Mouse (Mus musculus) gastrocnemius, adult 18-20 months (tissue): ENCODE results near the gene Esm1. TPM values are rescaled to one million over a fixed set of nuclear protein-coding genes. Genes with fewer than 3 reads are reported as not detected.

Source experiments
- DNase-seq: peaks from one replicate; pipeline ENCODE4 v3.0.0; 2021; ENCODE audit warnings: low spot score
- long read RNA-seq, 2 experiments: library from polyadenylated mRNA; stranded (forward); transcript quantifications; one replicate each; pipeline ENCODE4 v2.0.0; 2021
- total RNA-seq, 2 experiments: library from RNA; stranded (reverse); gene quantifications; 2 replicates each; pipeline ENCODE4 v1.2.3; 2021

Esm1 gene
- under 1 TPM; 0.11 to 0.40 TPM for total RNA-seq
- long read RNA-seq, experiment 1: 0 reads
- long read RNA-seq, experiment 2, partial matches to known transcripts: 0 of 2 reads
- long read RNA-seq, experiment 2, other reads (novel, unspliced or antisense): 0 of 2 reads

GRCm38 (mm10) chr13:113209624-113210023 lies at the start of gene Esm1:
Esm1 (plus strand) TSS chr13:113209659.
- no peak for DNase-seq

DNA sequence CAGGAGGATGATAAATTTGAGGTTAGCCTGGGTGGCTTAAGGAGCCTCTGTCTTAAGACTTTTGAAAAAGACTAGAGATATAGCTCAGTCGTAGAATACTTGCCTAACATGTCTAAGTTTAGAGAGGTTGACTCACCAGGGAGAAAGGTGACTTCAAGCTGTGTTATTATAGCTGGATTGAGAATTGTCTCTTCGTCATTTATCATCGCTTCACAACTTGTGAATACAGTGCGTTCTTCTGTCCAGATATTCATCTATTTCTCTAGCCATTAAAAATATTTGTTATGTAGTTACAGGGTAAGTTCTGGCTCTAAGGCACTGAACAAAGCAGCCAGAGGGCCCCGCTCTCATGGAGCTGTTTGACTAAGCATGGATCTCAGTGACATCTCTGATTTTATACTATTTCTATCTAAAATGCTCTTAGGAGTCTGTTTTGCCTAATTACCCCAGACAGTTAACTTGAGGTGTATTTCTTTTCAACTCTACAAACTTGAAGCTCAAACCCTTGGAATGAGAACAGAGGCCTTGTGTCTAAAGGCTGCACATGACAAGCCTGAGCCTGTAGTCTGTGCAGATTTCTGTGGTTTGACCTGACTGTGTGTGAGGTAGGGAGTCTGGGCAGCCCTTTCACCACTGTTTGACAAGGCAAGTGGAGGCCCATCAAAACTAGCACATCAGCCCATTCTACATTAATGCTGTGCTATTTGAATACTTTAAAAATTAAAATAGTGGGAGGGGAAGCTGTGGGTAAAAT lies 45.0 kb upstream of the Esm1 start:
- DNase-seq: no peak

- DNase-seq: no peak
Measured at GRCm38 (mm10) chr13:113168018-113168534, 41.4 kb upstream of the Esm1 start.

- DNase-seq: no peak
Measured at GRCm38 (mm10) chr13:113170256-113170655, 39.2 kb upstream of the Esm1 start.

GRCm38 (mm10) chr13:113174162-113174561 lies 35.3 kb upstream of the Esm1 start:
- no peak for DNase-seq

- DNase-seq: no peak
Measured at GRCm38 (mm10) chr13:113183310-113183709, 26.1 kb upstream of the Esm1 start.

DNA sequence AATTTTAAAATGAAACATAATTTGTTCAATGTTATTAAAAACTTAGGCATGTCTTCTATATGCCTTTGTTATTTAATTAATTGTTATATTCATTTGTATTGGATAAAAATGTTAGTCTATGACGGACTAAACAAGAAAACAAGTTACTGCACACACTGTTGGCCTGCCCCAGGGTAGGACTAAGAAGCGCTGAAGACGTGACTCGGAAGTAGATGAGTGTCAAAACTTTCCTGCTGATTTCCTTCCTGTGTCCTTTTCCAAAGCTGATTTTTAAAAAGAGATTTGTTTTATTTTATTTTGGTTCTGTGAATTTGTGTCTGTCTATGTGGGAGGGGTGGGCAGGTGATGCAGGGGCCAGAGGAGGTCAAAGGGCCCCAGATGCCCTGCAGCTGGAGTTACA lies 25.7 kb upstream of the Esm1 start:
- no peak for DNase-seq

GRCm38 (mm10) chr13:113196808-113197674 lies 12.4 kb upstream of the Esm1 start:
- DNase-seq: no peak

DNA sequence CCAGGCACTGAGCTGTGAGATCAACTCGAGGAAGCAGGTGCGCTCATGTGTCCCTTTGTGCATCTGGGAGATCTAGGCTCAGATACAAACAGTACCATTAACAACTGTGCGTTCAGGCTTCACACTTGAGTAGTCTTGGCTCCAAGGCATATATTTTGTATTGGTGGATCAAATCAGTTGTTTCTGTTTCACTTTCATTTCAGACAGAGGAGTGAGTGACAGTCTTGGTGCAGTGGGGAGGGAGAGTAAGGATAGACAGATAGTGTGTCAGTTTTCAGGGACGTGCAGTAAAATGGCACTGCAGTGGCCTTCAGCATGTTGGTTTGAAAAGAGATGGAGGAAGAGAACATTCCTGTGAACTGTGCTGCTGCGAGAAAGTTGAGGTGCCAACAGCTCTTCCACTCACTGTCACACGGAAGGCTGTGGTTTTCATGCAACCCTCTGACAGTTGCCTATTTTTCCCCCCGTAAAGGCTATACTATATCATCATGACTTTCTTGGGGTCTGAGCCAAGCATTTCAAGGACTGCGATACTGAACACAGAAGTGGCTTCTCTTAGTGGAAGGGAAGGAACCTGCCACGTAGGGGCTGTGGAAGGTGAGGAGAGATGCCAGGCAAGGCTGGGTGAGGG lies 11.5 kb upstream of the Esm1 start:
- DNase-seq: no peak

DNA sequence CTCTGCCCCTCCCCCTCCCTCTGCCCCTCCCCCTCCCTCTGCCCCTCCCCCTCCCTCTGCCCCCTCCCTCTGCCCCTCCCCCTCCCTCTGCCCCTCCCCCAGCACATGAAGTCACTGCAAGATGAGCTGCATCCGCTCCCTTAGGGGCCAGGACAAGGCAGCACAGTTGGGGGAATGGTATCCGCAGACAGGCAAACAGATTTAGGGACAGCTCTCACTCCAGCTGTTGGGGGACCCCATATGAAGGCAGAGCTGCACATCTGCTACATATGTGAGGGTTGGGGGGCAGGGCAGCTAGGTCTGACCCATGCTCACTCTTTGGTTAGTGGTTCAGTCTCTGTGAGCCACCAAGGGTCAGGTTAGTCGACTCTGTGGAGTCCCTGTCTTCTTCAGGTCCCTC lies 10.1 kb upstream of the Esm1 start:
- no peak for DNase-seq

- DNase-seq: no peak
Measured at GRCm38 (mm10) chr13:113200726-113201125, 8.7 kb upstream of the Esm1 start.

DNA sequence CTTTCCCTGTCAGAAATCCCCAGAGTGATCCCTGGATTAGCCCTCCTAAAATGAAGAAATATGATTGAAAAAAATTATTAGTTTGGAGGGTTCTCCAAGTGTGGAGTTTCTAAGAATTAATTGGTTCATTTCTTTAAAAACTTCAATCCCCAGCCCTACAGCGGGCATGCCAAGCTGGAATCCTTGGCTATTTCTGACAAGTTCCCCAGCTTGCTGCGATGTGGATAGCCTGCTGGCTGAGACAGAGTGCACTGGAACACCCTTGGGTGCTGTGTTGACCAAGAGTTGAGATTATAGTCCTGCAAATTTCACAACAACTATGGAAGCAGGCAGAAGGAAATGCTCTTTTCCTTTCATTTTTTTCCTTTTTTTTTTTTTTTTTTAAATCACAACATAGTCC lies 7.8 kb upstream of the Esm1 start:
- no peak for DNase-seq

- DNase-seq: no peak
Measured at GRCm38 (mm10) chr13:113202184-113202583, 7.3 kb upstream of the Esm1 start.

GRCm38 (mm10) chr13:113203146-113203545 lies 6.3 kb upstream of the Esm1 start:
- DNase-seq: no peak

DNA sequence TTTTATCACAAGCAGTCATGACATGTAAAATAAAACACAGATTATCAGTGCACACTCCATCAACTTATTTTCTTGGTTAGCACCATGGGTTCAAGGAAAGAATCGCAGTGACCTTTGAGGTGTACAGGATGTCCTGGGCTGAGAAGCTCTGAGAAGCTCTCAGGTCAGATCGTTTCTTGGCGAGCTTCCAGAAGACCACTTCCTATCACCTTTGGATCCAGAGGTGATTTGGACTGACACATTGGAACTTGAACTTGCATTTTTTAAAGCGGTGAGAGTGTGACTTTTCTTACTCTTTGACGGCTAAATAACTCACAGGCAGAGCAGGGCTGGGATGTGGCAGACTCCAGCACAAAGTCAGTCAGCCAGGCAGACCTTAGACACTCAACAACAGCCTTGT lies 4.1 kb upstream of the Esm1 start:
- DNase-seq: no peak

- DNase-seq: no peak
Measured at GRCm38 (mm10) chr13:113211345-113211744, 1.9 kb downstream of the Esm1 start.

DNA sequence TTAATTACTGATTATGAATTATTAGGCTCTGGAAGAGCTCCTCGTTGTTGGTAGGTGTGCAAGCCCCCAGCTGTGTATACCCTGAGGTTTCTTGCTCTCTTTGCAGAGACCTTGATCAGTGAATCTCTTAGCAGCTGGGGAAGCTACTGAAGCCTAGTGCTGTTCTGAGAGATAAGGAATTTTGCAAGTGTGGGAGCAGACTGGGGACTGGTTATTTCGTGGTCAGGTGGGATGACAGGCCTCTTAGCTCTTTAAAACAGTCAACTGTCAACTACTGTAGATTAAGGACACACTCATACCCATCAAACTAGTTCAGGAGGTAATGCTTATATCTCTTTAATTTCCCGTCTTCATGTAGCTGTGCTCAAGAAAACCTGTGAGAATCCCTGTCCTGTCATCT lies 2.9 kb downstream of the Esm1 start:
- DNase-seq: no peak

- DNase-seq: no peak
Measured at GRCm38 (mm10) chr13:113213865-113214264, 4.4 kb downstream of the Esm1 start.

- DNase-seq: no peak
Measured at GRCm38 (mm10) chr13:113221851-113222250, 12.4 kb downstream of the Esm1 start.

- peak; percentile 18 for DNase-seq
Measured at GRCm38 (mm10) chr13:113224105-113224504, 14.6 kb downstream of the Esm1 start.

GRCm38 (mm10) chr13:113225811-113226210 lies 16.4 kb downstream of the Esm1 start, which contains the start of gene Gzmk:
Gzmk (minus strand) TSS chr13:113225908.
- no peak for DNase-seq

DNA sequence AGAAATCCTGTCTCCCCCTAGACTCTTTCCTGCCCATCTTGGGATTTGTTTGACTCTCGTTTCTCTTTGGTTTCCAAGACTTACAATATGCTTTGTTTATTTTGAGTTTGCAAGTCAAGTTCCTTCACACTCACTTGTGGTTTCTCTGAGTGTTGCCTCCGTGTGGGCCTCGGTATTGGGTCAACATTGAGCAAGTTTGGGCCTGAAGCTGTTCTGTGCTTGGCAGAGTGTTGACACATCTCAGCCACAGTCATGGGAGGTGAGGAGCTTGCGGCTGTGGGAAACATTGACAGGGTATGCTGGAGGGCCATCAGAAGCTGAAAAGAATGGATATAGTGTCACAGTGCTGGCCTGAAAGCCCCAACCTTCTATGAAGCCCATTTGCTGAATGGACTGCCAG lies 17.6 kb downstream of the Esm1 start:
- DNase-seq: no peak
